Mouse (Mus musculus) thymus, postnatal 14 days (tissue): ENCODE data around the gene Olfr285.

Experiments
- DNase-seq: peaks from one replicate; pipeline ENCODE4 v3.0.0; 2021

Gene Olfr285

DNA sequence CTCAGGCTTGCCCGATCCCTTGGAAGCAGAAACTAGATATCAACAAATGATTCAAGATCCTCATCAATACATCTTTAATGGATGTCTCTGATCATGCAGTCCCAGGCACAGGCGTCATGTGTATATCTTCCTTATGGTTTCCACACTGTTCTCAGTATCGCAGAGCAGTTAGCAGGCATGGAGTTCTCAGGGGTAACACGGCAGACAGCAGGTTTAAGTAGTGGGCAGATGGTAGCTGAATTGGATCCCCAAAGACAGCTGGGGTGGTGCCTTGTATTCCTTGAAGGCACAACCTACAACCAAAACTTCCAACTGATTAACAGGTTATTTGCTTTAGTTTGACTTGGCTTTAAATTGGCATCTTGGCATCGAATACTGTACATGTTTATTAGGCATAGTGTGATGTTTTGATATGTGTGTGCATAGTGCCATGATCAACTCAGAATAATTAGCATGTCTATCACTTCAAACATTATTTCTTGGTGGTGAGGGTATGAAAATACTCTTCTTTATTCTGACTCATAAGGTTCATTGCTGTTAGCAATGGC, at the start of gene Olfr285:
Olfr285 (minus strand) TSS at position 177 of the 548 bp plus-strand sequence.
- no peak for DNase-seq

DNA sequence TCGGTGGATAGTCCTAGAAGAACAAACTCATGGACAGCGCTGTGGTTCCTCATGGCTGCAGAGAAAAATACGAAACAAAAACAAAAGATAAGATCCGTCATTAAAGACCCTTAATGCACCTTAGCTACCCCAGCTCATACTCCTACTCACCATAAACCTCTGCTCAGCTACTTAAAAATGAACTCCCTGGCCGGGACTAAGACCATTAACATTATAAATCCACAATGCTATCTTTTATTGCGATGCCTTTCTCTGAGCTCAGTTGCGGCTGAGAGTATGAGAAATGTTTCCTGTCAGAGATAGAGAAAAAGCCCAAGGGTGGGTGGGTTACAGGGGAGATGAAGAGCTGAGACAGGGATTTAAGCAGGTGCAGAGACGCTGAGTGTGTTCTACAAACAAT, 23.7 kb upstream of the Olfr285 start, which contains the start of gene Olfr284:
Olfr284 (minus strand) TSS at position 101 of the 400 bp plus-strand sequence.
- no peak for DNase-seq

DNA sequence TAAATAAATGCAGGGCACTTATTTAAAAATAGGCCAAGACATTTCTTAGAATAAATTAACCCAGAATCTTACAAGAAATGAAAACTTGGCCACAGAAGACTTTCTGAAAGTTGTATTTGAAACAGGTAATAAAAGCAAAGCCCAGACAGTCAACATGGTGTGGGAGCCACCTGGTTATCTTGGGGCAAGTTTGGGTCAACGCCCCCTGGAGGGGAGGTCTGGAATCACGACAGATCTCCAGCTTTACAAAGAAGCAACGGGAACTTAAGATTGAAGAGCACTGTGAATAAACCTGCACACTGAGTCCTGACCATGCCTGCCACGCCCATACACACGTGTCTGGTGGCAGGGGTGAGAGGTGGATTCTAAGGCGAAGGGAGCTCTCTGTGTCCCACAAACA, 1.4 kb downstream of the Olfr285 start:
- DNase-seq = peak; percentile 12

DNA sequence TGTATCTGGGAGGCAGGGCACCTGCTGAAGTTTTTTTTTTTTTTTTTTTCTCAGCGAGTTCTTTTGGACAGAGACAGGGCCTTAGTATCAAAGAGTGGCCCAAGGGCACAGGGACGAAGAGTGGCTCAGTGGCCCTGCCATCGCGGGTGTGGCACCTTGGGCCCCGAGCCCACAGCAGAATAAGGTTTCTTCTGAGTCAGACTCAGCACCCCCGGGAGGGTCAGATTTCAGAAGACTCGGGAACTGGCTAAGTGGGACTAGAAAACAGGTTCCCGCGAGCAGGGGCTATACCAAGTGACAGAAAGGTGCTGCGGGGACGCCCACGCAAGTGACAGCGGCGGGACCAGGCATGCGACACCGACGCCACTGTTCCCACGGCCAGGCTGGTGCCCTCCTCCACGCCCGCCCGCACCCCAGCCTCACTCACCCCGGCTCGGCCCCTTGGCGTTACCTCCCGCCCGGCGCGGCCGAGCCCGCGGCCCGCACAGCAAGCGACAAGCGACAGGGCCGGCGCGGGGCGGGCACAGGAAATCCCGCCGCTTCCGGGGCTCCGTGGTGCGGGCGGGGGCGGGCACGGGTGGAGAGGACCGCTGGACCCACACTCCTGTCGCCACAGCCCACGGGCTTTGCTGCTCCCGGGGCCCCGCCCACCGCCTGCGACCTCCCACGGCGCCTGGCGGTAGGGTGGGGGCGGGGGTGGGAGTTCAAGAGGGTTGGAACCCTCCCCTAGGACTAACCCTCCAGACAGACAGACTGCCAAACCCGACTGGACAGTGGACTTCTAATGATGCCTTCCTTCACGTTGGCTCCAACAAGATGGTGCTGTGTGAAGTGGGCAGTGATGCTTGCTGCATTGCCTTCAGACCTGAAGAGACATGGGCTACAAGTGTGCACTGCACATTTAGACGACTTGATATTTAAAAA, 21.3 kb downstream of the Olfr285 start, which contains the start of gene Zfp641:
Zfp641 (minus strand) TSS at position 534 of the 924 bp plus-strand sequence.
- peak; percentile 7 for DNase-seq

- no peak for DNase-seq
Observed at GRCm38 (mm10) chr15:98293651-98294050, 23.5 kb downstream of the Olfr285 start.

DNA sequence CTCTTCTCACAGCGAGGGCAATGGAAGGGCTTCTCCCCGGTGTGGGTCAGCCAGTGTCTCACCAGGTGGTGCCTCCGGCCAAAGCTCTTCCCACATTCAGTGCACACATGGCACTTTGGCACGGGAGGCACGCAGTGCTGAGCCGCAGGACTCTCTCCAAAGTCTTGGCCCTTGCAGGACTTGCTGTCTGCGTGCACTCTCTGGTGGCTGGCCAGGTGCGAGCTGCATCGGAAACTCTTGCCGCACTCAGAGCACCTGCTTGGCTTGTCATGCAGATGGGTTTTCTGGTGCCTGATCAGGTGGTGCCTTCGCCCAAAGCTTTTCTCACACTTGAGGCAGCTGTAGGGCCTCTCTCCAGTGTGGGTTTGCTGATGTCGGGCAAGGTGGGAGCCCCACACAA, 28.6 kb downstream of the Olfr285 start:
- peak; percentile 53 for DNase-seq

- no peak for DNase-seq
Observed at GRCm38 (mm10) chr15:98286418-98286817, 30.7 kb downstream of the Olfr285 start.
